Mouse (Mus musculus) embryo, embryonic 9.5 days (tissue): ENCODE data around the gene Srm.

Experiments
- DNase-seq: peaks from one replicate; pipeline ENCODE4 v3.0.0-alpha.2; 2017; ENCODE audit errors: extremely low spot score

Srm gene

DNA sequence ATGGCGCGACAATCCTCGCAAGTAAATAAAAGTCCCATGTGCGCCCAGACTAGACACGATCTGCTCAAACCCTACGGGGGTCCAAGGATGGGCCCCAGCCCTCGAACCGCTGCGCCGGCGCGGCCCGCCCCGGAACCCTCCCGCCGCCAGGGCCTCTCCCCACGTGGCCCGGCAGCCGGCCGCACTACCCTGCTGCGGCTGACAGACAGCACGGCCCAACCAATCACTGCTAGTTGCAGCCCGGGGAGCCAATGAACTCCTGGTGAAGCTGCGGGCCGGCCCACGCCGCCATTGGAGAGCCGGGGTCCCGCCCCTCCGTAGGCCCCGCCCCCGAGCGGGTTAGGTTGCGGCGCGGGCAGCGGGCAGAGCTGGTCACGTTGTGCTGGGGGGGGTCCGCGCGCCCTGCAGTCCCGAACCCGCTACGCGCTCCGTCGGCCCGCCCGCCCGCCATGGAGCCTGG lies at the start of gene Srm:
TSS of gene Srm (plus strand) at position 333 of the 460 bp plus-strand sequence.
- DNase-seq: peak; percentile 97

DNA sequence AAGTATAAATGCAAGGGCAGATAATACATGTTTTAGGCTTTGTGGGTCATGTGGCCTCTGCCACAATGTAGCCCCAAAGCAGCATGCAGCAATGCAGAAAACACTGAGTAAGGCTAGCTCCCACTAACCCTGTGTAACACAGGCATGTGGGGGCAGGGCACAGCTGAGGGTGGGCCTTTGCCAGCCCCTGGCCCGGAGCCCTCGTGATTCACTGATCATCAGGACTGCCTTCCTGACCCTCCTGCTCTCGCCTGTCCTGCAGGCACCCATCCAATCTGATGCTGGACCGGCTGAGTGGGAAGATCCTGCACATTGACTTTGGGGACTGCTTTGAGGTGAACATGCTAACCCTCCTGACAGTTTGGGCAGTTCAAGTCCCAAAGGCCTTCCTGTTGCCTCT lies 42.2 kb upstream of the Srm start:
- DNase-seq: no peak

GRCm38 (mm10) chr4:148557766-148558165 lies 33.5 kb upstream of the Srm start:
- peak; percentile 8 for DNase-seq

GRCm38 (mm10) chr4:148558297-148559000 lies 32.9 kb upstream of the Srm start, which contains the start of gene Exosc10:
TSS of gene Exosc10 (plus strand) at chr4:148558429.
- DNase-seq: peak; percentile 93

GRCm38 (mm10) chr4:148562676-148563075 lies 28.6 kb upstream of the Srm start:
- no peak for DNase-seq

DNA sequence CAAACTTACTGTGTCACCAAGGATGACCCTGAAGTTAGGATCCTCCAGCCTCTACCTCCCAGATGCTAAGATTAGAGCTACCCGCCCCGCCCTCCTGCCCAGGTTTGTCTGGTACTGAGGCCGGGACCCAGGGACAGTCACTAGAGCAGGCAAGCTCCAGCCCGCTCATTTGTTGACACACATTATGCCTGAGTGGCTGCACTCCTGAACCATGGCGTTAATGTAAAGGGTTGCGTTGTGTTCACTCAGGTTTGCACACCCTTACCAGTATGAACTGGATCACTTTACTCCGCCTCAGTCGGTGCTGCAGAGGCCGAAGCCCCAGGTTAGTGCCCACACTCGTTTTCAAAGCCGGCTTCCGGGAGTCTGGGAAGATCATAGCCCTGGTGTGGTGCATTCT lies 27.7 kb upstream of the Srm start:
- DNase-seq: no peak

DNA sequence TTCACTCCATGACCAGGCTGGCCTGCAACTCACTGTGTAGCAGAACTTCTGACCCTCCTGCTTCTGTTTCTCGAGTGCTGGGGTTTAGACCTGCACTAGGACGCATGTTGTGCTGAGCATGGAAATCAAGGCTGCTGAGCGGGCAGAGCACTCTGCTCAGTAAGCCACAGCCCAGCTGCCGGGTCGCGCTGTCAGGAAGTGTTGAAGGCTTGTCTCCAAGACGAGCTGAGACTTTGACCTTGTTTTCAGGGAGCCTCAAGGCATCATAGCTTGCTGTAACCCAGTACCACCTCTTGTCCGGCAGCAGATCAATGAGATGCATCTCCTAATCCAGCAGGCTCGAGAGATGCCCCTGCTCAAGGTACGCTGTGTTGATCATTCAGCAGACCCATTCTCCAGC lies 21.2 kb upstream of the Srm start:
- no peak for DNase-seq

- no peak for DNase-seq
These were observed 20.5 kb upstream of the Srm start for GRCm38 (mm10) chr4:148570693-148571295.

GRCm38 (mm10) chr4:148573222-148573621 lies 18.1 kb upstream of the Srm start:
- no peak for DNase-seq

DNA sequence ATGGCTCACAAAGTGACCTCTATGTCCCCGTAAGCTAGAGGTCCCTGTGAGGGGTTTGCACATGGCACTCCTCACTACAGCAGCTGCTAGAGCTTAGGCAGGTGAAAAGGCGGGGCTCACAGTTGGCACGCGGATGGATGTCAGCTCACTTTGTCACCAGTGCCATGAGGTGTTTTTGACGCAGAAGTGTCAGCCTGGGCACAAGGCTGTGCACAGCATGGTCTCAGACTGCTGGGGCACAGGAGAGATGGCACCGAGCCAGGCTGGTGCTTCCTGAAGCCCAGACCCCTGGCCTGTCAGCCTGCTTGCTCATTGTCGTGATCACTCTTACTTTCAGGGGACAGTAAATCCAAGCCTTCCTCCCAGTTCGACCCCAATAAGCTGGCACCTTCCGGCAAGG lies 10.5 kb upstream of the Srm start:
- DNase-seq: no peak

DNA sequence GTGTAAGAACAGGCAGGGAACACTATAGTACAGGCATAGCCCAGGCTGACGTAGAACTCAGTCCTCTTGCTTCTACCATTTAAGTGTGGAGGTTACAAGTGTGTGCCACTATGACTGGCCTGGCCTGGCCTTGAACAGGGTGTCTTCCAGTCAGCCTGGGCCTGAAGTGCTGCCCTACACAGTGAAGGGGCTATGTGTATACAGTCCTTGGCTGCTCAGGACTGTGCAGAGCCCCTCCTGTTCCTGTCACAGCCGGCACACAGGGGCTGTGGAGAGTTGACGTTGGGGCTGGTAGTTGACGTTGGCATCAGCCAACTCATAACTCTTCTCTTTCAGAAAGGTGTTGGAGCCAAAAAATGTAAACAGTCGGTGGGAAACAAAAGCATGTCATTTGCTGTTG lies 9.9 kb upstream of the Srm start:
- DNase-seq: no peak

- DNase-seq: no peak
These were observed 8.0 kb upstream of the Srm start for GRCm38 (mm10) chr4:148583257-148583656.

GRCm38 (mm10) chr4:148586648-148587047 lies 4.7 kb upstream of the Srm start:
- DNase-seq: no peak

GRCm38 (mm10) chr4:148588793-148589192 lies 2.5 kb upstream of the Srm start:
- no peak for DNase-seq

DNA sequence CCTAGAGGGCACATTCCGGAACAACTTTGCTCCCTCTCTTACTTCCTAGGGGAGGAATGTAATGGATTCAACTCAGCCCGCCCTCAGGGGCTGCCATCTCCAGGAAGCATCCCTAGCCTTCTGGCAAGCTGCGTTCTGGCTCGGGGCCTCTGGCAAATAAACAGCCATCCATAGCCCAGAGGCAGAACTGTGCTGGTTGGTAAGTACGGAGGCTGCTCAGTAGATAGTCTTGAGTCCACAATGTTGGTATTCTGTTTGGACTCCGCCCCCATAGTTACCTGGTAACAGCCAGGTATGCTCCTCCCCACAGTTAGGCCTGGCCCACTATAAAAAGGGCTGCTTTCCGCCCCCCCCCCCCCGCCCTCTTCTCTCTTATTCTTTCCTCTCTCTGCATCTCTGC lies 1.7 kb upstream of the Srm start:
- no peak for DNase-seq

DNA sequence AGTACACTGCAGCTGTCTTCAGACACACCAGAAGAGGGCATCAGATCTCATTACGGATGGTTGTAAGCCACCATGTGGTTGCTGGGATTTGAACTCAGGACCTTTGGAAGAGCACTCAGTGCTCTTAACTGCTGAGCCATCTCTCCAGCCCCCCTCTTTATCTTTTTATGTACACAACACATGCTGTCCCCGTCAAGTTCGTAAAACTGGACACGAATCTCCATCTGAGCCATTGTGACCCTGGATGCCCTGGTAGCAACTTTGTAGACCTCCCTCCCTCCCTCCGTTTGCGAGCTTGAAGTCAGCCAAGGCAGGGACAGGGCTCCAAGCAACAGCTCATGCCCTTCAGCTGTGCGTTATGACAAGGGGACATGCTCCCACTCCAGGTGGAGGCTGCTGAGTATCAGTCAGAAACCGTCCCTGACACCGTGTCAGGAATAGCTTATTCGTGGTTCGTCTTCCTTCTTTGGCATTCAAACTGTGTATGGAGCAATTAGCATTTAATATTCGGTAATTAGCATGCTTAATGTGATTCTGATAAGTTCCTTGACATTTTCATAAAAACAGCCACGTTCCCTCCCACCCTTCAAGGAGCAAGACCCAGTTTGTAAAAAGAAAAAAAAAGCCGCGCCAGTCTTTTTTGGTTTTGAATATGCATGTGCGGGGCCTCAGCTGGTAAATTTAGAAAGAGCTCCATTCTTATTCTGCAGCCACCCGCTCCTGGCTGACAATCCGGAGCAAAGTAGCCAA lies 707 bp upstream of the Srm start:
- DNase-seq: peak; percentile 49

DNA sequence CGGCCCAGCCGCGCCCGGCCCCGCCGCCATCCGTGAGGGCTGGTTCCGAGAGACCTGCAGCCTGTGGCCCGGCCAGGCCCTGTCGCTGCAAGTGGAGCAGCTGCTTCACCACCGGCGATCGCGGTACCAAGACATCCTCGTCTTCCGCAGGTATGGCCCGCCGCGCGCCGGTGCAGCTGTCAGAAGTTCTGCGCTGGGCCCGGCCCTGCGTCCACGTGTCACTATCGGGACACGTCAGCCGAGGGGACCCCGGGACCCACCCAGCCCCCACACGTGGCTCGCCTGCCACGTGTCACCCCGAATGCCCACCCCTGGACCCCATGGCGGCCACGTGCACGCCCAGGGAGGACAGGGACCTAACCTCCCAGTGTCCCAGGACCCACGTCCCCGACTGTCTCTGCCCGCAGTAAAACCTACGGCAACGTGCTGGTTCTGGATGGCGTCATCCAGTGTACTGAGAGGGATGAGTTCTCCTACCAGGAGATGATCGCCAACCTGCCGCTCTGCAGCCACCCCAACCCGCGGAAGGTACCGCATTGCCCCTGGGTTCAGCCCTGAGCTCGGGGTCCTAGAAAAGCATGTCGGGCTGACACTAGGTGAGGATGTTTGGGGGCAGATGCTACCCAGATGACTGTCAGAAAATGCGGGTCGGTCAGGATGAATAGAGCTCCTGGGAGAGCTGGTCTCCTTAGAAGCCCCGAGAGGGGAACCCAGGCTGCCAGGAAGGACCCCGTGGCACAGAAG lies 506 bp downstream of the Srm start:
- no peak for DNase-seq

GRCm38 (mm10) chr4:148593996-148594395 lies 2.7 kb downstream of the Srm start:
- no peak for DNase-seq

- no peak for DNase-seq
These were observed 4.6 kb downstream of the Srm start for GRCm38 (mm10) chr4:148595916-148596315.

DNA sequence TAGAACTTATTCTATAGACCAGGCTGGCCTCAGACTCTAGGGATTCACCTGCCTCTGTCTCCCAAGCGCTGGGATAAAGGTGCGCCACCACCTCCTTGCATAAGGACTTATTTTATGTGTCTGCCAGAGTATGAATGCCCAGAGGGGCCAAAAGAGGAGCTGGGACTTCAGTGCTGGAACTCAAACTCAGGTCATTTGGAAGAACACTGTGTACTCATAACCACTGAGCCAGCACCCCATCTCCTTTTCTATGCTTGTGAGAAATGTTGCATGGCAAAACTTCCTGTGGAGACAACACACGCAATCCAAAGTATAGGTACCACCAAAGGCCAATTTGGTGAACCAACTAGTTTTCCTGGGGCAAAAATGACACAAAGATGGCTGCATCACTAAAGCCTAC lies 5.4 kb downstream of the Srm start:
- DNase-seq: no peak

DNA sequence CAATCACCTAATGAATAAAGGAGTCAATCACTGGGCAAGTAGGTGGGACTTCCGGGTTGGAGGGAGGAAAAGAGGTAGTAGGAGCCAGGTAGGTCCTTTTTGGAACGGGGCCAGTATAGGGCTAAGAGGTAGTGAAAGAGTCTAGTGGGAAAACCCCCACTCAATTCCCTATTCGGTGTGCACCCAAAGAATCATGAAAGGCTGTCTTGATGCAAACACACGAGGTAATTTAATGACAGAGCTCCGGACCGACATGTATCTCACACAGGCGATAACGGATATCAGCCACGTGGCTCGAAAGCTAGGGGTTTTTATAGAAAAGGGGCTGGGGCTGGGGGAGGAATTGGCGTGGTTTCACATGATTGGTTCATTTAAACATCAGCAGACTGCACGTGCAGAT lies 7.5 kb downstream of the Srm start:
- no peak for DNase-seq

DNA sequence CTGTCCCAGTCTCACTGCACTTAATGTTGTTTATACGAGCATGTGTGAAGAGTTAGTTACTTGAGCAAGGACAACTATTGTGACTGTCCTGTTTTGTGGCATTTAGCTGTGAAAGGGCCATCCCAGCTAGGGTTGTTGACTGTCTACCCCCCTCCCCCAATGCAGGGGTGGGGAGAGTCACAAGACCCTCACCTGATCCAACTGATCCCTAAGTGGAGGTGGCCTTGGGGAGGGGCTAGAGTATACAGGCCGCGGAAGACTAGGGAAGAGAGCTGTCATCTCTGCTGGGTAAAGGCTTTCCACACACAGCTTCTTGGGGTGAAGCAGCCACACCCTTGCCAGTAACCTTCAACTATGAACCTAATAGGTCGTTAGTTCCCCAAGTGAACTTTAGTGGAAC lies 9.0 kb downstream of the Srm start:
- no peak for DNase-seq
